Mouse (Mus musculus): ENCODE measurements at regions not wholly inside any gene's neighbourhood (a gene's known extent, or its start where the extent isn't known, plus 50 kb on each side); places are given as distances from the start of the nearest gene placed in this dataset. TPM values are rescaled to one million over a fixed set of nuclear protein-coding genes. Genes with fewer than 3 reads are reported as not detected.

- WGBS (ENCODE audit: insufficient replicate concordance) = 39% methylated on average over 4 of the region's 4 CpGs
- DNase-seq (ENCODE audit: low read depth in 3 of 3, low spot score in 3 of 3) (no peak), ATAC-seq (ENCODE audit: insufficient read depth) (no peak)
- H3K4me1 ChIP-seq (replicated peaks; ENCODE audit: control insufficient read depth in 2 of 2, insufficient read depth in 2 of 2, low read length in 1 of 2) = no peaks in the 10 kb centered on the region
- no peak overlapping the region for H3K4me3 ChIP-seq (ENCODE audit: insufficient read depth in 1 of 2, low read depth in 2 of 2, low read length in 2 of 2)
- H3K9me3 ChIP-seq (ENCODE audit: control insufficient read depth, low read length) = no peaks in the 10 kb centered on the region
- TF ChIP-seq CTCF (IDR thresholded peaks at IDR 0.05; ENCODE audit: low read depth) (no peak), EP300 (IDR thresholded peaks at IDR 0.05; ENCODE audit: low read depth) (no peak)
- no peaks in the 10 kb centered on the region for H3K36me3 ChIP-seq (replicated peaks; ENCODE audit: control insufficient read depth, insufficient read depth, low read depth)
- no peak overlapping the region for H3K4me2 ChIP-seq (ENCODE audit: low read depth)
- no peak overlapping the region for H3K27ac ChIP-seq
- no peak overlapping the region for H3K9ac ChIP-seq (replicated peaks)
- no peaks in the 10 kb centered on the region for H3K27me3 ChIP-seq (ENCODE audit: control insufficient read depth, insufficient read depth, low read length)
Measured at GRCm38 (mm10) chr3:34971536-34971935, 321.3 kb downstream of the Sox2 start.

GRCm38 (mm10) chr3:34974371-34974770, 324.2 kb downstream of the Sox2 start:
- Histone ChIP-seq H3K4me3 (ENCODE audit: insufficient read depth in 1 of 2, low read depth in 2 of 2, low read length in 2 of 2) (no peak overlapping the region), H3K4me2 (ENCODE audit: low read depth) (no peak overlapping the region), H3K4me1 (replicated peaks; ENCODE audit: control insufficient read depth in 2 of 2, insufficient read depth in 2 of 2, low read length in 1 of 2) (no peaks in the 10 kb centered on the region), H3K27me3 (ENCODE audit: control insufficient read depth, insufficient read depth, low read length) (no peaks in the 10 kb centered on the region), H3K9me3 (ENCODE audit: control insufficient read depth, low read length) (no peaks in the 10 kb centered on the region), H3K27ac (no peak overlapping the region), H3K9ac (replicated peaks) (no peak overlapping the region), H3K36me3 (replicated peaks; ENCODE audit: control insufficient read depth, insufficient read depth, low read depth) (no peaks in the 10 kb centered on the region)
- WGBS (ENCODE audit: insufficient replicate concordance) = 55% methylated on average over 7 of the region's 7 CpGs
- ATAC-seq (ENCODE audit: insufficient read depth) (no peak), DNase-seq (ENCODE audit: low read depth in 3 of 3, low spot score in 3 of 3) (no peak)
- TF ChIP-seq CTCF (IDR thresholded peaks at IDR 0.05; ENCODE audit: low read depth) = no peak
- TF ChIP-seq EP300 (IDR thresholded peaks at IDR 0.05; ENCODE audit: low read depth) = no peak

Small RNAs in the stretch of these regions (microRNA-seq; reads per million reads assigned to microRNA genes)
- gene Mir6378 = not detected

All from liver, embryonic 14.5 days (tissue).